Mouse (Mus musculus) forebrain, embryonic 16.5 days (tissue): ENCODE measurements around the gene Rasl2-9. TPM values are rescaled to one million over a fixed set of nuclear protein-coding genes. Genes with fewer than 3 reads are reported as not detected.
A peak's percentile ranks its signal among the peaks of the same experiment; 100 is the strongest.

ENCODE experiments used
- ATAC-seq: fragments of 200-750 bp; cut with Nextera tagmentation; 2 replicates; pipeline ENCODE4 v1.8.0; 2017; ENCODE audit warnings: mild to moderate bottlenecking, moderate library complexity
- H3K27ac ChIP-seq: fragments of 300-500 bp; sonication (generic); 2 replicates; pipeline ENCODE4 v1.5.1; 2014; ENCODE audit warnings: low read length, control low read depth
- H3K27me3 ChIP-seq: fragments of 300-500 bp; sonication (generic); replicated peaks from 2 replicates; pipeline ENCODE4 v1.6.1; 2014; ENCODE audit warnings: low read length; ENCODE audit not compliant: control insufficient read depth, insufficient read depth
- H3K36me3 ChIP-seq: fragments of 300-500 bp; sonication (generic); 2 replicates; pipeline ENCODE4 v1.6.1; 2014; ENCODE audit not compliant: control insufficient read depth, insufficient read depth
- H3K4me1 ChIP-seq: fragments of 300-500 bp; sonication (generic); replicated peaks from 2 replicates; pipeline ENCODE4 v1.6.1; 2014; ENCODE audit warnings: low read length; ENCODE audit not compliant: control insufficient read depth, insufficient read depth
- H3K4me2 ChIP-seq: fragments of 300-500 bp; sonication (generic); 2 replicates; pipeline ENCODE4 v1.6.1; 2014; ENCODE audit warnings: mild to moderate bottlenecking, low read length, control low read depth
- H3K4me3 ChIP-seq: fragments of 300-500 bp; sonication (generic); replicated peaks from 2 replicates; pipeline ENCODE4 v1.5.1; 2014; ENCODE audit warnings: mild to moderate bottlenecking, low read length, control low read depth
- H3K9ac ChIP-seq: fragments of 300-500 bp; sonication (generic); replicated peaks from 2 replicates; pipeline ENCODE4 v1.6.1; 2014; ENCODE audit warnings: low read depth, low read length, control low read depth
- H3K9me3 ChIP-seq: fragments of 300-500 bp; sonication (generic); 2 replicates; pipeline ENCODE4 v1.6.1; 2016; ENCODE audit warnings: low read length; ENCODE audit not compliant: control insufficient read depth
- WGBS: fragments of 180-500 bp; shearing (Covaris S2); extraction: QIAGEN DNeasy Blood & Tissue Kit; methylation state at CpG from one replicate; pipeline ENCODE4 v1.1.7; 2014; 5-methylcytosine and 5-hydroxymethylcytosine counted together
- polyA plus RNA-seq: library from polyadenylated mRNA; unstranded; fragments of >200 nt; fragmentation: Nextera tagmentation; extraction: Ambion mirVana; gene quantifications from 2 replicates; pipeline ENCODE4 v1.2.1, GENCODE M21; 2015

The Rasl2-9 gene
- polyA plus RNA-seq, 1 experiment from 2014 or later, result not detected

GRCm38 (mm10) chr7:5099796-5100195 lies 26.0 kb downstream of the Rasl2-9 start:
- Histone ChIP-seq H3K27me3 (no peaks in the 10 kb centered on the region), H3K9me3 (no peaks in the 10 kb centered on the region), H3K4me3 (no peak overlapping the region), H3K9ac (no peak overlapping the region), H3K4me1 (no peaks in the 10 kb centered on the region), H3K27ac (no peak overlapping the region), H3K36me3 (peaks cover 20% of the 10 kb centered on the region), H3K4me2 (no peak overlapping the region)
- ATAC-seq, result 0 out of 2 replicates have a peak, but pooled peaks have one; percentile 8
- WGBS, result 87% methylated on average over 3 of the region's 3 CpGs

- Histone ChIP-seq H3K4me3 (no peak overlapping the region), H3K27ac (no peak overlapping the region), H3K27me3 (no peaks in the 10 kb centered on the region), H3K4me1 (no peaks in the 10 kb centered on the region), H3K9ac (no peak overlapping the region), H3K9me3 (no peaks in the 10 kb centered on the region), H3K36me3 (peaks cover 22% of the 10 kb centered on the region), H3K4me2 (no peak overlapping the region)
- ATAC-seq, result no peak
- 96% methylated on average over 5 of the region's 5 CpGs for WGBS
These were observed 27.0 kb downstream of the Rasl2-9 start for GRCm38 (mm10) chr7:5098769-5099168.

GRCm38 (mm10) chr7:5092831-5093510 lies 32.8 kb downstream of the Rasl2-9 start:
- Histone ChIP-seq H3K36me3 (peaks cover 24% of the 10 kb centered on the region), H3K4me1 (no peaks in the 10 kb centered on the region), H3K27me3 (no peaks in the 10 kb centered on the region), H3K4me3 (no peak overlapping the region), H3K4me2 (no peak overlapping the region), H3K9me3 (no peaks in the 10 kb centered on the region), H3K27ac (no peak overlapping the region), H3K9ac (no peak overlapping the region)
- WGBS, result 85% methylated on average over 21 of the region's 21 CpGs
- ATAC-seq, result no peak

- H3K9ac ChIP-seq, result no peak overlapping the region
- no peaks in the 10 kb centered on the region for H3K4me1 ChIP-seq
- no peak overlapping the region for H3K27ac ChIP-seq
- ATAC-seq, result no peak
- H3K36me3 ChIP-seq, result peaks cover 19% of the 10 kb centered on the region
- WGBS, result 83% methylated on average over 6 of the region's 6 CpGs
- H3K9me3 ChIP-seq, result no peaks in the 10 kb centered on the region
- no peaks in the 10 kb centered on the region for H3K27me3 ChIP-seq
- no peak overlapping the region for H3K4me3 ChIP-seq
- no peak overlapping the region for H3K4me2 ChIP-seq
These were observed 33.4 kb downstream of the Rasl2-9 start for GRCm38 (mm10) chr7:5092381-5092780.

GRCm38 (mm10) chr7:5091008-5091728 lies 34.6 kb downstream of the Rasl2-9 start:
- no peak overlapping the region for H3K9ac ChIP-seq
- no peaks in the 10 kb centered on the region for H3K27me3 ChIP-seq
- no peaks in the 10 kb centered on the region for H3K9me3 ChIP-seq
- H3K4me3 ChIP-seq, result no peak overlapping the region
- no peaks in the 10 kb centered on the region for H3K4me1 ChIP-seq
- H3K36me3 ChIP-seq, result peaks cover 17% of the 10 kb centered on the region
- H3K27ac ChIP-seq, result no peak overlapping the region
- 88% methylated on average over 15 of the region's 15 CpGs for WGBS
- H3K4me2 ChIP-seq, result no peak overlapping the region
- no peak for ATAC-seq

GRCm38 (mm10) chr7:5089853-5090252 lies 35.9 kb downstream of the Rasl2-9 start:
- H3K36me3 ChIP-seq, result peaks cover 14% of the 10 kb centered on the region
- no peak overlapping the region for H3K4me3 ChIP-seq
- H3K9ac ChIP-seq, result no peak overlapping the region
- H3K4me2 ChIP-seq, result no peak overlapping the region
- no peaks in the 10 kb centered on the region for H3K27me3 ChIP-seq
- no peak overlapping the region for H3K27ac ChIP-seq
- no peaks in the 10 kb centered on the region for H3K9me3 ChIP-seq
- WGBS, result 97% methylated on average over 15 of the region's 15 CpGs
- no peaks in the 10 kb centered on the region for H3K4me1 ChIP-seq
- no peak for ATAC-seq

GRCm38 (mm10) chr7:5087886-5088285 lies 37.9 kb downstream of the Rasl2-9 start:
- no peaks in the 10 kb centered on the region for H3K9me3 ChIP-seq
- no peak overlapping the region for H3K27ac ChIP-seq
- H3K9ac ChIP-seq, result no peak overlapping the region
- H3K36me3 ChIP-seq, result peaks cover 11% of the 10 kb centered on the region
- H3K4me2 ChIP-seq, result no peak overlapping the region
- 0 out of 2 replicates have a peak, but pooled peaks cover 2% of the 10 kb centered on the region for H3K4me1 ChIP-seq
- 86% methylated on average over 4 of the region's 4 CpGs for WGBS
- H3K4me3 ChIP-seq, result no peak overlapping the region
- H3K27me3 ChIP-seq, result no peaks in the 10 kb centered on the region
- no peak for ATAC-seq

GRCm38 (mm10) chr7:5086921-5087440 lies 38.8 kb downstream of the Rasl2-9 start:
- WGBS, result 80% methylated on average over 5 of the region's 5 CpGs
- Histone ChIP-seq H3K4me1 (peaks cover 6% of the 10 kb centered on the region), H3K4me3 (no peak overlapping the region), H3K36me3 (peaks cover 11% of the 10 kb centered on the region), H3K27me3 (no peaks in the 10 kb centered on the region), H3K9ac (no peak overlapping the region), H3K4me2 (no peak overlapping the region), H3K27ac (no peak overlapping the region), H3K9me3 (no peaks in the 10 kb centered on the region)
- ATAC-seq, result no peak

- Histone ChIP-seq H3K27me3 (no peaks in the 10 kb centered on the region), H3K4me2 (no peak overlapping the region), H3K27ac (no peak overlapping the region), H3K4me3 (no peak overlapping the region), H3K9ac (no peak overlapping the region), H3K4me1 (peaks cover 21% of the 10 kb centered on the region), H3K9me3 (no peaks in the 10 kb centered on the region), H3K36me3 (peaks cover 11% of the 10 kb centered on the region)
- ATAC-seq, result no peak
- WGBS, result 91% methylated on average over 1 of the region's 1 CpGs
These were observed 40.2 kb downstream of the Rasl2-9 start for GRCm38 (mm10) chr7:5085512-5085911.
